Mouse (Mus musculus) liver, embryonic 14.5 days (tissue): Measurements from ENCODE around the gene Sidt2.

Experiments used
- CTCF ChIP-seq: IDR thresholded peaks from 2 replicates; pipeline ENCODE4 v1.5.1; 2016; ENCODE audit warnings: antibody characterized with exemption, low read depth, control low read depth
- EP300 ChIP-seq: IDR thresholded peaks from 2 replicates; pipeline ENCODE4 v1.6.1; 2016; ENCODE audit warnings: antibody characterized with exemption, low read depth

DNA sequence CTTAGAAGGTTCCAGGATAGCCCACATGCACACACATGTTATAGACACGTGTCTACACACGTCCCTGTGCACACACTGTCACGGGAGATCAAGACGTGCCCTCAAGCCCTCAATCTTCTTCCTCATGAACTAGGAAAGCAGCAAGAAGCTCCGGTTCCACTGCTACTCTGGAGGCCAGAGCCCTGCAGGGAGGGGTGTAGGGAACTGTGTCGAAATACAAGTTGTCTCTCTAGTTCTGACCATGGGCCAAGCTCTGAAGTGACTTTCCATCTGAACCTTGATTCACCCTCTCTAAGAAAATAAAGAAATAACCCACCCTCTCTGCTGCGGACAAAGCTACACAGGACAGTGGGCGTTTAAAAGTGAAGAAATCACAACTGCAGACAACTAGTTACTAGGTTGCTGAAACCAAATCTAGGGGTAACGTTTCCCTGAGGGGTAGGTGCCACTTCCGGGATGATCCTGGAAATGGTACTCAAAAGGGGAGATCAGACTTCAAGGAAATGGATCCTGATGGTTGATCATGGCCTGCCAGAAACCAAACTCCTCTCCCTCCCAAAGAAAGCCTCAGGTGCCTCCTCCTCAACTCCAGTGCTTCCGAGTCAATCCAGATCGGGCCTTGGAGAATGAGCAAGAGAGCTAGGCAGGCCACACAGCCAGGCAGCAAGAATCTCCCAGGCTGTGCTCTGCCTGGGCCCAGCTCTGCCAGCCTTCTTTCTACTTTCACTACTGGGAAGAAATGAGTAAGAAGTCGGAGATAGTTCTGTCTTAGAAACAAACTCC is 1.4 kb downstream of the Sidt2 start:
- TF ChIP-seq CTCF (no peak), EP300 (no peak)
